Mouse (Mus musculus): ENCODE data around the gene Rbm41. TPM values are rescaled to one million over a fixed set of nuclear protein-coding genes. Genes with fewer than 3 reads are reported as not detected.

Gene Rbm41
- 2.2 and 2.8 TPM in 2 replicates for polyA plus RNA-seq (2016; fragmentation: Nextera tagmentation; extraction: Ambion mirVana)

DNA sequence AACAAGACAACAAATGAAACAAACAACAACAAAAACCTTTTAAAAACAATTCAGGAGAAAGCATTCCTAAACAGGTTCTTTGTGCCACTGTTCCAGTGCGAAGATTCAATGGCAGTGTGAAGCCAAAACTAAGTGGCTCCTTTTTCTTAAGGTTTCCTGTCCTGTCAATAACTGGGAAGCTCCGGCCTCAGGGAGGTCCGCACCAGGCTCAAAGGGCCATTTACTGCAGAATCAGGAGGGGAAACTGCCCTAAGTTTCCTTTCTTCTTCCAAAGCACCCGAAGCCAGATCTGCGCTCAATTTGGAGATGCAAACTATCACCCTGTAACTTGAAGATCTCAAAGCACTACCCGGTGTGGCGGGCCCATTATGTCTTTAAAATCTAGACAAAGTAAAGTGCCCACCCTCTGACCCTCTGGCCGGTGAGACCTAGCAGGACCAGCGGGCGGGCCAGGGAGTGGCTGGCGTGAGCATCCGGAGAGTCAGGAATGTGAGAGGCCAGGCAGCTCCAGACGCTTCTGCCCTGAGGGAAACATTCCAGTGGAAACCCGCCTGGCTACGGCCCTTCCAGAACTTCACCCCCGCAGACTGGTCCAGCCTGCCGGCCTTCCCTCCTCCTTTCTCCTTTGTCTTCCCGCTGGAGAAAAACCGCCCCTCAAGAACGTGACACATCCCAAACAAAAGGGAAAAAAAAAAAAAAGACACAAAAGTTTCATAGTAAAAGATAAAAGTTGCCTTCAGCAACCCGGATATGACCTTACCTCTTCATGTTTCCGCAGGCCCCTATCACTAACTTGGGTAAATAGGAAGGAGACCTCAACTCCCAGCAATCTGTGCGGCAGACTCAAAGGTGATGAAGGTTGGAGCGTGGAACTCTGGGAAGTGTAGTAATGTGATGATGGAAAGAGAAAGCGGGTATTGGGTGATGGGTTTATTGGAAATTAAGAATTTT lies at the start of gene Rbm41:
Rbm41 (minus strand) TSS at position 856 of the 951 bp plus-strand sequence.
- 10% methylated on average over 25 of the region's 25 CpGs for WGBS (ENCODE audit: insufficient replicate concordance)
- peak; percentile 89 for ATAC-seq
- H3K9ac ChIP-seq = peak within 1 kb of the TSS; percentile 67
- peak within 1 kb of the TSS; percentile 48; the same call in 1 of the 2 replicates for H3K27ac ChIP-seq
- no peaks in the 10 kb centered on the region for H3K9me3 ChIP-seq (replicated peaks)
- H3K4me3 ChIP-seq = peak within 1 kb of the TSS; percentile 64
- H3K4me1 ChIP-seq = no peaks in the 10 kb centered on the region
- peaks cover 3% of the 10 kb centered on the region; the same call in 1 of the 2 replicates for H3K27me3 ChIP-seq (replicated peaks)
- H3K36me3 ChIP-seq = peaks cover 16% of the 10 kb centered on the region
- H3K4me2 ChIP-seq = peak within 1 kb of the TSS; percentile 63

DNA sequence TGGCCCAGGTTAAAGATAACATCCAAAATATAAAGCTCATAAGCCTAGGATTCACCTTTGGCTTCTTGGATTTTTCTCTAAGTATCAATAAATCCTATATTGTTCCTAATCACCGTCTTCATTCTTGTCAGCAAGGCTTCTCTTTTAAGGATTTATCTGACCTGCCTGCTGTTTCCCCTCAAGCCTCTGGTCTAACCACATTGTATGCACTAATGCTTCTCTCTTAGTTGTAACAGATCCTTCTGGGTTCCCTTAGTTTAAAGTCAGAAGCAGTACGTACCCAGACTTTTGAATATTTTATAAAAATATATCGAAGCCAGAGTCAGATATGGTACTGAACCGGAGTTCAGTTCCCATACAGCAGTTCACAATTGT lies 283 bp upstream of the Rbm41 start:
- no peaks in the 10 kb centered on the region for H3K9me3 ChIP-seq (replicated peaks)
- H3K27me3 ChIP-seq (replicated peaks) = peaks cover 3% of the 10 kb centered on the region; the same call in 1 of the 2 replicates
- 62% methylated on average over 4 of the region's 4 CpGs for WGBS (ENCODE audit: insufficient replicate concordance)
- H3K4me1 ChIP-seq = no peaks in the 10 kb centered on the region
- H3K9ac ChIP-seq = no peak overlapping the region
- H3K36me3 ChIP-seq = peaks cover 9% of the 10 kb centered on the region
- no peak overlapping the region for H3K27ac ChIP-seq
- H3K4me2 ChIP-seq = peak overlapping the region; percentile 63
- no peak for ATAC-seq
- peak overlapping the region; percentile 64 for H3K4me3 ChIP-seq

- H3K27me3 ChIP-seq (replicated peaks) = no peaks in the 10 kb centered on the region
- H3K4me2 ChIP-seq = peak overlapping the region; percentile 44
- H3K4me1 ChIP-seq = peaks cover 16% of the 10 kb centered on the region
- H3K4me3 ChIP-seq = no peak overlapping the region
- peak overlapping the region; percentile 22; the same call in 1 of the 2 replicates for H3K9ac ChIP-seq
- H3K9me3 ChIP-seq (replicated peaks) = no peaks in the 10 kb centered on the region
- H3K36me3 ChIP-seq = no peaks in the 10 kb centered on the region
- H3K27ac ChIP-seq = peak overlapping the region; percentile 60; the same call in 1 of the 2 replicates
- ATAC-seq = peak; percentile 90
- WGBS (ENCODE audit: insufficient replicate concordance) = 21% methylated on average over 5 of the region's 5 CpGs
Measured at GRCm38 (mm10) chrX:139982115-139982514, 16.3 kb downstream of the Rbm41 start.

- no peaks in the 10 kb centered on the region for H3K27me3 ChIP-seq (replicated peaks)
- 89% methylated on average over 1 of the region's 1 CpGs for WGBS (ENCODE audit: insufficient replicate concordance)
- H3K36me3 ChIP-seq = no peaks in the 10 kb centered on the region
- no peak for ATAC-seq
- H3K27ac ChIP-seq = no peak overlapping the region
- no peaks in the 10 kb centered on the region for H3K9me3 ChIP-seq (replicated peaks)
- no peak overlapping the region for H3K4me3 ChIP-seq
- no peak overlapping the region for H3K9ac ChIP-seq
- H3K4me1 ChIP-seq = no peaks in the 10 kb centered on the region
- H3K4me2 ChIP-seq = no peak overlapping the region
Measured at GRCm38 (mm10) chrX:139933507-139933906, 64.9 kb downstream of the Rbm41 start.

DNA sequence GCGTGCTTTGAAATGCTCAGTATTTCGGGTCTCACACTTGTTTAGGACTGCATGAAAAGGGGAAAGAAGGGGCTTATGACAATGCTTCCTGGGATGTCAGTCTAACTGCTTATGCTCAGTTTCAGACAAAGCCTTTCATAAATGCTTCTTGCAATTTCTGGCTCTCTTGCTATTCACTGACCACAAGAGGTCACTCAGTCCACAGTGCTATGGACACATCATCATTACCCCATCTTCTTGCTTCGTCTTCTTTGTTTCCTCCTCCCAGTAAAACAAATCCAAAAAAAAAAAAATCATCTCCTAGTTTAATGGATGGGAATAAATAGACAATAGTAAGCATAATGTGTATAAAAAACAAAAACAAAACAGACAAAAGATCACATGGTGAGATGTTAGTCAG lies 65.9 kb downstream of the Rbm41 start:
- no peak for ATAC-seq

DNA sequence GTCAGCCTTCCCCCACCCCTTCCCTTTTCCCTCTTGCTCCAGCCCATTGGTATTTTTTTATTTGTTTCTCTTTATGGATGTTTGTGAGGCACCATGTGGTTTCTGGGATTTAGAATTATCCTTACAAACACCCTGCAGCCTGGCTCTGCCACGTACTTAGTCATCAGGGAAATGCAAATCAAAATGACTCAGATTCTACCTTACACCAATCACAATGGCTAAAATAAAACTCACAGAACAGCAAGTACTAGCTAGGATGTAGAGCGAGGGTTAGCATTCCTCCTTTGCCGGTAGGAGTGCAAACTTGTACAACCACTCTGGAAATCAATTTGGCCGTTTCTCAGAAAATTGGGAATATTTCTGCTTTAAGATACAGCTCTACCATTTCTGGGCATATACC lies 77.8 kb downstream of the Rbm41 start:
- Histone ChIP-seq H3K36me3 (no peaks in the 10 kb centered on the region), H3K4me3 (no peak overlapping the region), H3K27ac (no peak overlapping the region), H3K9me3 (replicated peaks) (no peaks in the 10 kb centered on the region), H3K4me2 (no peak overlapping the region), H3K27me3 (replicated peaks) (no peaks in the 10 kb centered on the region), H3K4me1 (no peaks in the 10 kb centered on the region), H3K9ac (no peak overlapping the region)
- no peak for ATAC-seq
- WGBS (ENCODE audit: insufficient replicate concordance) = 67% methylated on average over 4 of the region's 4 CpGs

More for the DNA sequence above, 65.9 kb downstream of the Rbm41 start:
- no peak overlapping the region for H3K4me2 ChIP-seq
- no peaks in the 10 kb centered on the region for H3K36me3 ChIP-seq
- 61% methylated on average over 3 of the region's 3 CpGs for WGBS (ENCODE audit: insufficient replicate concordance)
- H3K9me3 ChIP-seq (replicated peaks) = no peaks in the 10 kb centered on the region
- no peak overlapping the region for H3K9ac ChIP-seq
- no peaks in the 10 kb centered on the region for H3K27me3 ChIP-seq (replicated peaks)
- no peak overlapping the region for H3K4me3 ChIP-seq
- H3K4me1 ChIP-seq = no peaks in the 10 kb centered on the region
- H3K27ac ChIP-seq = no peak overlapping the region

GRCm38 (mm10) chrX:139891387-139891786 lies 107.0 kb downstream of the Rbm41 start:
- Histone ChIP-seq H3K9ac (no peak overlapping the region), H3K9me3 (replicated peaks) (no peaks in the 10 kb centered on the region), H3K4me3 (no peak overlapping the region), H3K4me1 (no peaks in the 10 kb centered on the region), H3K36me3 (no peaks in the 10 kb centered on the region), H3K27ac (no peak overlapping the region), H3K4me2 (no peak overlapping the region), H3K27me3 (replicated peaks) (no peaks in the 10 kb centered on the region)
- 19% methylated on average over 1 of the region's 1 CpGs for WGBS (ENCODE audit: insufficient replicate concordance)
- no peak for ATAC-seq

- no peak for ATAC-seq
- no peak overlapping the region for H3K9ac ChIP-seq
- H3K4me1 ChIP-seq = no peaks in the 10 kb centered on the region
- H3K27ac ChIP-seq = no peak overlapping the region
- H3K4me2 ChIP-seq = no peak overlapping the region
- no peaks in the 10 kb centered on the region for H3K9me3 ChIP-seq (replicated peaks)
- H3K27me3 ChIP-seq (replicated peaks) = 0 out of 2 replicates have a peak, but pooled peaks cover 4% of the 10 kb centered on the region
- no peaks in the 10 kb centered on the region for H3K36me3 ChIP-seq
- H3K4me3 ChIP-seq = no peak overlapping the region
Measured at GRCm38 (mm10) chrX:139883221-139883620, 115.2 kb downstream of the Rbm41 start.

DNA sequence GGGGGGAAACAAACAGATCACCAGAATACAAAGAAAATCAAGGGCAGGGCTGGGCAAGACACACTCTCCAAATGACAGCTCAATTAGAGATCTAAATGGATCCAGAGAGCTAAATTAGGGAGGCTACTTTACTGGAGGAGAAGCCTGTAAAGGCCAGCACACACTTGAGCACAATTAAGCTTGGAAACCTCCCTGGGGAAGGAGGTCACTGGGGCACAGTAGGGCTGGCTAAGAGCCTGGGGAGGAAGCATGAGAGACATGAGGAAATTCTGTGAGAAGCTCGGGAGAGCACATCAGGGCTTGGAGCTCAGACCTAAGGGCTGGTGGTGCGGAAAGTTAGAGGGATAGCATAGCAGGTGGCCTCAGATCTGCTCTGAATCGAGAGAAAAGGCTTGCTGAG lies 120.5 kb downstream of the Rbm41 start:
- peaks cover 4% of the 10 kb centered on the region; the same call in 1 of the 2 replicates for H3K27me3 ChIP-seq (replicated peaks)
- no peak overlapping the region for H3K9ac ChIP-seq
- WGBS (ENCODE audit: insufficient replicate concordance) = 53% methylated on average over 3 of the region's 3 CpGs
- H3K4me1 ChIP-seq = no peaks in the 10 kb centered on the region
- ATAC-seq = no peak
- H3K27ac ChIP-seq = no peak overlapping the region
- no peak overlapping the region for H3K4me3 ChIP-seq
- H3K36me3 ChIP-seq = no peaks in the 10 kb centered on the region
- no peak overlapping the region for H3K4me2 ChIP-seq
- H3K9me3 ChIP-seq (replicated peaks) = no peaks in the 10 kb centered on the region

GRCm38 (mm10) chrX:139877105-139877504 lies 121.3 kb downstream of the Rbm41 start:
- ATAC-seq = peak; percentile 64; the same call in 1 of the 2 replicates
- Histone ChIP-seq H3K9me3 (replicated peaks) (no peaks in the 10 kb centered on the region), H3K9ac (no peak overlapping the region), H3K4me3 (no peak overlapping the region), H3K4me2 (no peak overlapping the region), H3K36me3 (no peaks in the 10 kb centered on the region), H3K4me1 (no peaks in the 10 kb centered on the region), H3K27me3 (replicated peaks) (peaks cover 8% of the 10 kb centered on the region; the same call in 1 of the 2 replicates), H3K27ac (no peak overlapping the region)
- WGBS (ENCODE audit: insufficient replicate concordance) = 63% methylated on average over 7 of the region's 7 CpGs

- peaks cover 14% of the 10 kb centered on the region; the same call in 1 of the 2 replicates for H3K27me3 ChIP-seq (replicated peaks)
- no peaks in the 10 kb centered on the region for H3K4me1 ChIP-seq
- no peaks in the 10 kb centered on the region for H3K36me3 ChIP-seq
- H3K9ac ChIP-seq = peak within 1 kb of the TSS; percentile 66
- peak; percentile 79 for ATAC-seq
- WGBS (ENCODE audit: insufficient replicate concordance) = 9% methylated on average over 63 of the region's 87 CpGs
- H3K9me3 ChIP-seq (replicated peaks) = no peaks in the 10 kb centered on the region
- no peak within 1 kb of the TSS for H3K27ac ChIP-seq
- H3K4me2 ChIP-seq = peak within 1 kb of the TSS; percentile 85
- peak within 1 kb of the TSS; percentile 64 for H3K4me3 ChIP-seq
Measured at GRCm38 (mm10) chrX:139870938-139871791, 127.2 kb downstream of the Rbm41 start, which contains the start of gene Morc4. Gene Morc4, minus strand, starts transcription at chrX:139871677.

Measured in liver, embryonic 12.5 days (tissue).